Mouse (Mus musculus): ENCODE data around the gene Cdipt. TPM values are rescaled to one million over a fixed set of nuclear protein-coding genes. Genes with fewer than 3 reads are reported as not detected.

The Cdipt gene
- polyA plus RNA-seq (2012; rRNA removed; ENCODE audit: low replicate concordance): 205 and 302 TPM in 2 replicates

GRCm38 (mm10) chr7:126975893-126975949 is at the start of gene Cdipt:
Gene Cdipt (plus strand): TSS chr7:126975914.

GRCm38 (mm10) chr7:126928384-126929037 is 47.2 kb upstream of the Cdipt start, which contains the start of gene Kctd13:
Gene Kctd13 (plus strand): TSS chr7:126928879.

GRCm38 (mm10) chr7:126949403-126949792 is 26.3 kb upstream of the Cdipt start, which contains the start of gene Asphd1:
Gene Asphd1 (minus strand): TSS chr7:126949582.

DNA sequence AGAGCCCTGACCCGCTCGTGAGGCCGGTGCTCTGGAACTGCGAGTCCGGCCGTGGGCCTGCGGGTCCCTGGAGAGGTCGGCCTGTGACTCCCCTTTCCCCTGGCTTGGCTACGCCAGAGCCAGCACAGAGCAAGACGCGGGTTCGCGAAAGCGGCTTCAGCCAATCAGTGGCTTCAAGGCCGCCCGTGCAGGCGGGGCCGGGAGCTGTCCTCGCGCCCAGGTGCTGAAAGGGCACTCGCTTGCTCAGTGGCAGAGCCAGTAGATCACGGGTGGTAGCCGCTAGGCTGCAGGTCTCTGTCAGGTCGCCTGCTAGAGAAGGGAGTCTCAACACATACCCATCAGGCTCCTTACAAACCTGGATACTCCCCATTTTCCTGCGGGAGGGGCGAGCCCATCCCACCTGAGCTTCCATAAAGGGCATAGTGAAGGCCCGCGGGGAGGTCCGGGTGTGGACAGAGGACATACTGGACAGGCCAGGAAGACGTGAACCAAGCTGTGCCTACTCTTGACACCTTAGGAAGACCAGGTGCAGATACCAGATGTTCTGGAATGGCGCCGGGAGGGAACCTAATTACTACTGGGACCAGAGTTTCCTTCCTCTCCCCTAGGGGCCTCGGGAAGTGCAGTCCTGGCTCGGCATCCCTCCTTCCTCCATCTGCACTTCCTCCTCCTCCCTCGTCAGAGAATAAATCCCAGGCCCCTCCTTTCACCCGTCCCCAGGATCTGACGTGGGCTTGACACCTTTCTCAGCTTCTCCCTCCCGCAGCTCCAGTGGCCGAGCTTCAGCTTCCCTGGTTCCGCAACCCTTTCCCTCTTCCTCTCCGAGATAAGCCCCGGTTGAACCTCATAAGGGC is 25.7 kb upstream of the Cdipt start, which contains the start of gene Sez6l2:
Sez6l2 (plus strand) TSS at position 771 of the 854 bp plus-strand sequence.

DNA sequence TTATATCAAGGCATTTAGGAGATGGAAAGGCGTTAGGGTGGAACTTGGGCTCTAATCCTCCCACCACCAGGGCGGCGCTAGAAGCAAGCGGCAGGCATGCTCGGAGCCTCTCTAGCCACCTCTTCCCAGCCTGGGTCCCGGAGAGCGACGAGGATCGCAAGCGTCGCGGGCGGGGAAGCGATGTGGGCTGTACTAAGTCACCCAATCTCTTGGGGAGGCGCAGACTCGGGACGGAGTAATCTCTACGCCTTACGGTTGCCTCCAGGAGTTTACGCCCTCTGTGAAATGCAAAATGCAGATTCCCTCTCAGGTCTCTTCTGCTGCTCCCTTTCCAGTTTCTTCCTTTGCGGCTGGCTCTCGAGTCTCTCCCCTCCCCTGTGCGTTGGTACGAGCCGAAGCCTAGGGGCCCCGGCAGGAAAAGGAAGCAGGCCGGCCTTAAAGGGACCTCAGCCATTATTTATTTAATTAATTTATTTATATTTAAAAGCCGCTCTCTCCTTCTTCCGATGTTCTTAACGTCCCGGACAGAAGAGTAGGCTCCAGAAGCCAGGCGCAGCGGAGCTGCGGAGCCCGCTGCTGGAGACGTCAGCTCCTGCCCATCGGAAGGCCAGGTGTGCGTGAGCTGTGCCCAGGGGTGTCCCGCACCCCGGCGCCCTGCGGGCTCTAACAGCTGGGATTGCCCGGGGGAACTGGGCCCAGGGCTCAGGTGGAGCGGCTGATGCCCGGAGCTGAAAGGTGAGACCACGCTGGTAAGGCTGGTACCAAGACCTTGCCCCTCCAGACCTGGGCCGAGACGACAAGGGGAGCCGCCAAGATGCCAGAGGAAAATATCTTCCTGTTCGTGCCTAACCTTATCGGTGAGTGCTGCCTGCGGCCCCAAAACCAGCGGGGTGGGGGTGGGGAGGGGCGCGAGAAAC is 494 bp downstream of the Cdipt start, which contains the start of gene Cdiptos:
Cdiptos (minus strand) TSS at position 149 of the 917 bp plus-strand sequence.

DNA sequence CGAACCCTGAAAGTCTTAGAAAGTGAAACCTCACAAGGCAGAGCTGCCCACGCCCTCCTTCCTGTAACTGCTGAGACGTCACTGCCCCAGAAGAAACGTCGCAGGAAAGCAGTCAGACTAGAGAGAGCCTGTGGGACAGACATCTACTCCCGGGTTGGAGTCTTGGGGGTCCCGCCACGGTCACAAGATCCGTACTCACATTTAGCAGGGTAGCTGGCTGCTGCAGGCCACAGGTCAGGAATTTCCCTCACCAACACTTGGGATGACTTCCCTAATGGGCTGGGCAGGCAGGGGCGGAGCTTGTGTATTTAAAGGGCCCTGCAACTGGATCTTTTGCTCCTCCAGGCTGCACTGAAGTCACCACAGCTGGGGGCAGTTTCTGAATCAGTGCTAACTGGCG is 38.6 kb downstream of the Cdipt start, which contains the start of gene Mvp:
Mvp (minus strand) TSS at position 302 of the 400 bp plus-strand sequence.

DNA sequence TGATC is 40.6 kb downstream of the Cdipt start, which contains the start of gene Pagr1b:
Pagr1b (minus strand) TSS at position 4 of the 5 bp plus-strand sequence.

DNA sequence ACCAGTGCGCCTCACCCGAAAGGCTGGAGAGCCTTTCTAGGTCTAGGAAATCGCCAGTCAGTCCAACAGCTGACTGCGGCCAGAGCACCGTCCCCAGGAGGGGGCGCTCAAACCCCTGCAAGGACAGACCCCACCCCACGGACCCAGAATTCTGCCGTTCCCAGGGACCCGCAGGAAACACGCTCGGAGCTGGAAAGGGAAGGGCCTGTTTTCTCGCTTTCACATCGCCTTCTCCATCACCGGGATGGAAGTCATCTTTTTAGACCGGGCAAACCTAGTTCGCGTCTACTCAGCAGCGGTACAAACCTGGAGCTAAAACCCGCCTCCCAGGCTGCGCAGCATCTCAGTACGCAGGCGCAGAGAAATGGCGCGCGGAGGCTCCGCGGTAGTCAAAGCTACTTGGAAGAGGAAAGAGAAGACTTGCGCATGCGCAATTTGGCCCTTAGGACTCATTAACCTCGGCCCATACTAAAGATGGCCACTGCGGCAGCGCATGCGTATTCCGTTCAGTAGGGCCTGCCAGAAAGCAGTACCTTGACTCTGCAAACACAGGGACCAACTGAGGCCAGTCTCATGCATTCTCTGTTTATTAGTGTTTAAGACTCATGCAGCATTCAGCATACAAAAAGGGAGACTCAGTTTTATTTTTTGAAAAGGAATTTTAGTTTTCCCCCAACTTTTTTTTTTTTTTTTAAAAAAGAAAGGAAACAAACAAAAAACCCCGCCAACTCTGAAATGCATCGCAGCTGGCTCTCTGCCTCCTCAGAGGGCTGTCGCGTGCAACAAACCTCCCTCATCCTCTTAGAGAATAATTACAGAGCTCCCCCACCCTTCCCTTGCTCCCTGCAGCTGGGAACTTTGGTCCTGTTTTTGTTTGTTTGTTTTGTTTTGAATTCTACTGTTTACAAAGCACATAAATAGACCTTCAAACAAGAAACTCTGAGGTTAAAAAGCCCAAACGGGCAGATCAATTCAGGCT is 41.5 kb downstream of the Cdipt start, which contains the start of gene Pagr1a:
Pagr1a (minus strand) TSS at position 382 of the 979 bp plus-strand sequence.

DNA sequence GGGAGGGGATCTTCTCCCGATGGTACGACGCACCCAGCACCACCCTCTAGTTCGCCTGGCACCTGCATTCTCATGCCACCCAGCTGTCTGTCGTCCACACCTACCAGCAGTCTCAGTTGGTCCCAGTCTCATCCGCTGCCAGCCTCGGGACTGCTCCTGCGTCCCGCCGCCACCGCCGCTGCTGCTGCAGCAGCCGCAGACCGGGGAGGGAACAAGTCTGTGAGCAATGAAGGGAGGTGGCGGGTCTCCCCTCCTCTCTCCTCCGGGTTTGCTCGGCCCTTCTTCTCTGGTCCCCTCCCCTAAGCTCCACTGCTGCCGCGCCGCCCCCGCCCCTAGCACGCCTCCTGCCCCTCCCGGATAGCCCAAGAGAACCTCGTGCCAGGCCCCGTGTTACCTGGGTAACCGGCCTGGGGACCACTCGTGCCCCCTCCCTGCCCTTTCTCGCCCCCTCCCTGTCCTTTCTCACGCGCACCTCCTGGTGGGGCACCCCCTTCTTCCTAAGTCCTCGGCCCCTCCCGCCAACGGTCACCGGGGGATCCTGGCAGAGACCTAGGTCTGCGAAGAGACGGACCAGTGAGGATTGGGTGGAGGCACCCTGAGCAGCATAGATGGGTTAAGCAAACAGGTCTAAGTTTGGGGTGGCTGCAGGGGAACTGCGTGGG is 45.3 kb downstream of the Cdipt start, which contains the start of the genes Gm42742 and Prrt2:
Gm42742 (minus strand) TSS at position 197 of the 662 bp plus-strand sequence.
Prrt2 (minus strand) TSS at position 311 of the 662 bp plus-strand sequence.

GRCm38 (mm10) chr7:127026984-127027726 is 51.4 kb downstream of the Cdipt start, which contains the start of gene Maz:
Gene Maz (minus strand): TSS chr7:127027037.

Other genes starting within 250 kb of the Cdipt start
- gene Mapk3, start 216.3 kb upstream of the Cdipt start, polyA plus RNA-seq (2012; rRNA removed; ENCODE audit: low replicate concordance): 300 and 302 TPM in 2 replicates
- 87.6 and 213 TPM in 2 replicates for gene Gdpd3, start 209.6 kb upstream of the Cdipt start, polyA plus RNA-seq (2012; rRNA removed; ENCODE audit: low replicate concordance)
- 325 and 329 TPM in 2 replicates for gene Ypel3, start 199.0 kb upstream of the Cdipt start, polyA plus RNA-seq (2012; rRNA removed; ENCODE audit: low replicate concordance)
- gene Tbx6, start 194.4 kb upstream of the Cdipt start, polyA plus RNA-seq (2012; rRNA removed; ENCODE audit: low replicate concordance): 3.3 and 4.2 TPM in 2 replicates
- 140 and 221 TPM in 2 replicates for gene Ppp4c, start 183.4 kb upstream of the Cdipt start, polyA plus RNA-seq (2012; rRNA removed; ENCODE audit: low replicate concordance)
- 18.0 and 75.6 TPM in 2 replicates for gene Fam57b, start 178.2 kb upstream of the Cdipt start, polyA plus RNA-seq (2012; rRNA removed; ENCODE audit: low replicate concordance)
- not detected in 2 replicates for gene 4930451I11Rik, start 144.3 kb upstream of the Cdipt start, polyA plus RNA-seq (2012; rRNA removed; ENCODE audit: low replicate concordance)
- not detected in 2 replicates for gene Doc2a, start 128.5 kb upstream of the Cdipt start, polyA plus RNA-seq (2012; rRNA removed; ENCODE audit: low replicate concordance)
- 3.5 and 11.6 TPM in 2 replicates for gene Hirip3, start 113.9 kb upstream of the Cdipt start, polyA plus RNA-seq (2012; rRNA removed; ENCODE audit: low replicate concordance)
- gene Ino80e, start 113.5 kb upstream of the Cdipt start, polyA plus RNA-seq (2012; rRNA removed; ENCODE audit: low replicate concordance): 47.8 and 60.5 TPM in 2 replicates
- 94.6 and 122 TPM in 2 replicates for gene Taok2, start 91.2 kb upstream of the Cdipt start, polyA plus RNA-seq (2012; rRNA removed; ENCODE audit: low replicate concordance)
- gene Tmem219, start 53.0 kb upstream of the Cdipt start, polyA plus RNA-seq (2012; rRNA removed; ENCODE audit: low replicate concordance): 89.0 and 89.8 TPM in 2 replicates
- gene Kctd13, start 47.0 kb upstream of the Cdipt start, polyA plus RNA-seq (2012; rRNA removed; ENCODE audit: low replicate concordance): 19.6 and 22.4 TPM in 2 replicates
- 0.23 and 0.63 TPM in 2 replicates for gene Asphd1, start 26.3 kb upstream of the Cdipt start, polyA plus RNA-seq (2012; rRNA removed; ENCODE audit: low replicate concordance)
- 2.4 and 4.4 TPM in 2 replicates for gene Sez6l2, start 25.4 kb upstream of the Cdipt start, polyA plus RNA-seq (2012; rRNA removed; ENCODE audit: low replicate concordance)
- gene Cdiptos, start 184 bp downstream of the Cdipt start, polyA plus RNA-seq (2012; rRNA removed; ENCODE audit: low replicate concordance): 2.7 and 3.1 TPM in 2 replicates
- 93.7 and 103 TPM in 2 replicates for gene Mvp, start 38.7 kb downstream of the Cdipt start, polyA plus RNA-seq (2012; rRNA removed; ENCODE audit: low replicate concordance)
- 5.3 and 7.1 TPM in 2 replicates for gene Pagr1b, start 40.6 kb downstream of the Cdipt start, polyA plus RNA-seq (2012; rRNA removed; ENCODE audit: low replicate concordance)
- 2.6 and 5.8 TPM in 2 replicates for gene Pagr1a, start 41.4 kb downstream of the Cdipt start, polyA plus RNA-seq (2012; rRNA removed; ENCODE audit: low replicate concordance)
- 25.7 and 62.7 TPM in 2 replicates for gene Gm42742, start 45.2 kb downstream of the Cdipt start, polyA plus RNA-seq (2012; rRNA removed; ENCODE audit: low replicate concordance)
- gene Prrt2, start 45.3 kb downstream of the Cdipt start, polyA plus RNA-seq (2012; rRNA removed; ENCODE audit: low replicate concordance): 17.9 and 35.3 TPM in 2 replicates
- gene Maz, start 51.1 kb downstream of the Cdipt start, polyA plus RNA-seq (2012; rRNA removed; ENCODE audit: low replicate concordance): 90.8 and 204 TPM in 2 replicates
- 2.1 and 9.3 TPM in 2 replicates for gene Kif22, start 66.6 kb downstream of the Cdipt start, polyA plus RNA-seq (2012; rRNA removed; ENCODE audit: low replicate concordance)
- 0.37 and 0.99 TPM in 2 replicates for gene Zg16, start 111.4 kb downstream of the Cdipt start, polyA plus RNA-seq (2012; rRNA removed; ENCODE audit: low replicate concordance)
- 9.6 and 14.6 TPM in 2 replicates for gene AI467606, start 115.4 kb downstream of the Cdipt start, polyA plus RNA-seq (2012; rRNA removed; ENCODE audit: low replicate concordance)
- 1.3 and 3.4 TPM in 2 replicates for gene Qprt, start 146.3 kb downstream of the Cdipt start, polyA plus RNA-seq (2012; rRNA removed; ENCODE audit: low replicate concordance)
- 2.4 and 3.1 TPM in 2 replicates for gene Spn, start 161.9 kb downstream of the Cdipt start, polyA plus RNA-seq (2012; rRNA removed; ENCODE audit: low replicate concordance)
- 26.3 and 45.0 TPM in 2 replicates for gene Cd2bp2, start 220.1 kb downstream of the Cdipt start, polyA plus RNA-seq (2012; rRNA removed; ENCODE audit: low replicate concordance)
- 29.5 and 47.5 TPM in 2 replicates for gene Tbc1d10b, start 232.6 kb downstream of the Cdipt start, polyA plus RNA-seq (2012; rRNA removed; ENCODE audit: low replicate concordance)
- gene Mylpf, start 233.0 kb downstream of the Cdipt start, polyA plus RNA-seq (2012; rRNA removed; ENCODE audit: low replicate concordance): 1.3 and 1.5 TPM in 2 replicates

All from subcutaneous adipose tissue, adult 2 months (tissue).